Mouse (Mus musculus): Measurements from ENCODE around the gene Sorcs3.

Gene Sorcs3

DNA sequence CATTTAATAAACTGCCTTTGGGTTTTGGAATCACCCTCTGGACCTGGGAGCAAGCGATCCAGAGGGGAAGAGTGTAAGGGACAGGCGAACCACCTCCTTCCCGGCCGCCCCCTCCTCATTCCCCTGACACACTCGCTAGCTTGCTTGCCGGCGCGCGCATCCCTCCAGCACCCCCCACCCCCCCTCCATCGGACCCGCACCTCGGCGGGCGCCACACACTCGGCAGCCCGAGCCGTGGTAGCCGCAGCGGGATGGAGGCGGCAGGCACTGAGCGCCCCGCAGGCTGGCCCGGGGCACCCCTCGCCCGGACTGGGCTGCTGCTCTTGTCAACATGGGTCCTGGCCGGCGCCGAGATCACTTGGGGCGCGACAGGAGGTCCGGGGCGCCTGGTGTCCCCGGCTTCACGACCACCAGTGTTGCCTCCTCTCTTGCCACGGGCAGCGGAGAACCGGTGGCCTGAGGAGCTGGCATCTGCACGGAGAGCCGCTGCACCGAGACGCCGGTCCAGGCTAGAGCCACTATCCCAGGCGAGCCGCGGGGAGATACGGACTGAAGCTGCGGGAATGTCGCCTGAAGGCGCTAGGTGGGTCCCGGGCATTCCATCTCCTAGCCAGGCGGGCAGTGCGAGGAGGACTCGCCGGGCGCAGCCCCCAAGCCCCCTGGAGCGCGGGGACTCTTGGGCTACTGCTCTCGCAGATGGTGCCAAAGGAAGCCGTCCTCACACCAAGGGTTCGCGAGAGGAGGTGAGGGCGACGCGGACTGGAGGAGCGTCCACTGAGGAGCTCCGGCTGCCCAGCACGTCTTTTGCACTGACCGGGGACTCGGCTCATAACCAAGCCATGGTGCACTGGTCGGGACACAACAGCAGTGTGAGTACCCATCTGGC is at the start of gene Sorcs3:
Gene Sorcs3 (plus strand): TSS at position 97 of the 886 bp plus-strand sequence.
- no peak for DNase-seq (ENCODE audit: low spot score in 2 of 2)

DNA sequence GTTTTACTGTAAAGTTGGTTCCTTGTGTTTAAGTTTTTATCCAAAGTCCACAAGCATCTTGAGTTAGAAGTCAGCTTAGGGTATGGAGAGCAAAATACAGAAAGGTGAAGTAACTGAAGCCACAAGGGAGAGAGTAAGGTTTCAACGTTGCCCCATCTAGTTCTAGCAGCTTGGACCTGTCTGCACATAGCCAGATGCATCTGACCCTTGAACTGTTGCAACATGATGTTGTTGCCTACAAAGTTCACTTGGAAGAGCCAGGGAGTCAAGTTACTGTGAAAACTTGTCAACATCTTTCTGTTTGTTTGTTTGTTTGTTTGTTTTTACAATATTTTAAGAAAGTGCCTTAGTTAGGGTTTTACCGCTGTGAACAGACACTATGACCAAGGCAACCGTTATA is 40.5 kb upstream of the Sorcs3 start:
- DNase-seq (ENCODE audit: low spot score in 2 of 2): no peak

DNA sequence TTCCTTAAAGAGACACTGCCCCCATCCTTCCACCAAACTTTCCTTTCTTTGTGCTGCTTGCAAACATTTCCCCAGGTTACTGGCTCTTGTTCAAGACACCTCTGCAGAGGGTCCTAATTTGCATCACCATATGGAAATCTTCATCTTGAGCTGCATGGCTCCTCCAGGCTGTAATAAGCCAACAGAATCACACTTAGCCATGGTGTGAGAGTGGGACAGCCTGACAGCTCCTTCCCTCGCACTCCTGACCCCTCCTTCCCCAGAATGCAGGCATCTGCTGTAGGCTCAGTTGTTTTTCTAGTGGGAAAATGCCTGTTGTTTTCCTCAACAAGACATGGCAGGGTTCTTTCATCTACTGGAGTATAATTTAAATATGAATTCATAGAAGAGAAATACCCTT is 38.7 kb upstream of the Sorcs3 start:
- DNase-seq (ENCODE audit: low spot score in 2 of 2): no peak

DNA sequence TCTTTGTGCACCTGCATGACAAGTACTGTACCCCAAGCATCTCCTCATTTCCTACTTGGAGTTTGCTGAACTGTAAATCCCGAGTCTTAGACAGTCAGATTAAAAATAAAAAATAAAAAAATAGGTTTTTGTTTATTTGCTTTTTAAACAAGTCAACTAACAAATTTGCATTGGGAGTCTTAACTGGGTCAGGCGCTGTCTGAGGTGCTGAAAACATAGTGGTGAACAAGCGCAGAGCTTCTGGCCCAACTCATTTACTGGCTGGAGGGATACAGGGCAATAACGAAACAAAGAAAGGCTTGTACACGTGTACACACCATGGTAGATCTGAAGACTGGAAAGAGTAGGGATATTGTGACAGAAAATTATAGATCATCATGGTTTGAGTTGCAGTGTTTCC is 37.5 kb upstream of the Sorcs3 start:
- no peak for DNase-seq (ENCODE audit: low spot score in 2 of 2)

DNA sequence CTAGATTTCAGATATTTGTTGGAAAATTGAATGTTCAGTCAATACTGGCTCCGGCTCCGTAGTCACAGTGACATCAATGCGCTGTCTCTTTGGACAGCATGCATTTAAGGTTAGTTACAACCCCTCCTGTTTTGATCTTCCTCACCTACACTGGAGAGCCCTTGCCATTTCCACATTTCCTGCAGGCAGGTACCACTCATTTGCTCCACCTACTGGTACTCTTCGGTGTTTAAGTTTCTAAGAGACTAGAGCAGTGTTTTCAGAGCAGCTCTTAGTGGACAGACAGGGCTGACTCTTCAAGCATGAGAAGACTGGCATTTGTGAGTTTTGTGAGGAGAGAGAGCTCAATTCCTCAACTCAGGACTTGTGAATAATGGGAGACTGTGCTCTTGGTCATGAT is 31.1 kb upstream of the Sorcs3 start:
- no peak for DNase-seq (ENCODE audit: low spot score in 2 of 2)

DNA sequence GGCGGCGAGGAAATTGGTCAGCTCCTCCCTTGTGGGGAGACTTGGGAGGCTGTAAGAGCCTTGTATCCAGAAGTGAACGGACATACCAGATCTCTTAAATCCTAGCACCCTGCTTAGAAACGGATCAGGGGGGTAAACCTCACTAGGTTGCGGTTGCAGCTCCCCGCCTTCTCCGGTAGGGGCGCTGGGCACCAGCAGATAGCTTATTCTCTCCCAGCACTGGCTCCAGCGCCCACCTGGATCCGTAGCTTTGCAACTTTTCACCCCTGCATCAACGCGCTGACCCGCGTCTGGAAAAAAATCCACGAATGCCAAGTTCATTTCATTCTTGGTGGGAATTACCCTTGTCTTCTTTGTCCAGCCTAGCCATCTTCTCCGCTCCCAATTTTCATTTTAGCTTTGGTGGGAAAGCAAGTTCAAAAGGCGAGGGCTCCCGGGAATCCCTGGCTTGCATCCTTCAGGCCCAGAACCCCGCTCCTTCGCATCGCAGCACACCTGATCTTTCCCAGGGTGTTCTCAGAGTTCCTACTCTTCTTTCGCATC is 1.8 kb upstream of the Sorcs3 start:
- DNase-seq (ENCODE audit: low spot score in 2 of 2): peak in 1 of 2 experiments; percentile 66

DNA sequence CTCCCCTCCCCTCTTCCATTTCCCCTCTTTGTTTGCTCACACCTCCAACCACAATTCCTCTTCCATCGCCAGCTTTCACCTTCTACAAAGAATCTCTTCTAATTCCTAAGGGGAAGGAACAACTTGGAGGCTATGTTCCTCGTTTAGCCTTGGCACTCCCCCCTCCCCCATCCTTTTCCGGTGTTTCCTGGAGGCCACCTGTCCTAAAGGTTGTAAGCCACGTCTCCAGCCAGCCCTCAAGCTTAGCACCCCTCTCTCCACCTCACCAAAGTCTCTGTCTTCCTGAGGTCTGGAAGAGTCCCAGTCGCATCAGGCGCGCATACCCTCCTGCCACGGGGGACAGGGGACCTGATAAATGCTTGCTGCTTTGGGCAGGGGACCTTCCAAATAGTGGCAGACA is 1.3 kb upstream of the Sorcs3 start:
- no peak for DNase-seq (ENCODE audit: low spot score in 2 of 2)

DNA sequence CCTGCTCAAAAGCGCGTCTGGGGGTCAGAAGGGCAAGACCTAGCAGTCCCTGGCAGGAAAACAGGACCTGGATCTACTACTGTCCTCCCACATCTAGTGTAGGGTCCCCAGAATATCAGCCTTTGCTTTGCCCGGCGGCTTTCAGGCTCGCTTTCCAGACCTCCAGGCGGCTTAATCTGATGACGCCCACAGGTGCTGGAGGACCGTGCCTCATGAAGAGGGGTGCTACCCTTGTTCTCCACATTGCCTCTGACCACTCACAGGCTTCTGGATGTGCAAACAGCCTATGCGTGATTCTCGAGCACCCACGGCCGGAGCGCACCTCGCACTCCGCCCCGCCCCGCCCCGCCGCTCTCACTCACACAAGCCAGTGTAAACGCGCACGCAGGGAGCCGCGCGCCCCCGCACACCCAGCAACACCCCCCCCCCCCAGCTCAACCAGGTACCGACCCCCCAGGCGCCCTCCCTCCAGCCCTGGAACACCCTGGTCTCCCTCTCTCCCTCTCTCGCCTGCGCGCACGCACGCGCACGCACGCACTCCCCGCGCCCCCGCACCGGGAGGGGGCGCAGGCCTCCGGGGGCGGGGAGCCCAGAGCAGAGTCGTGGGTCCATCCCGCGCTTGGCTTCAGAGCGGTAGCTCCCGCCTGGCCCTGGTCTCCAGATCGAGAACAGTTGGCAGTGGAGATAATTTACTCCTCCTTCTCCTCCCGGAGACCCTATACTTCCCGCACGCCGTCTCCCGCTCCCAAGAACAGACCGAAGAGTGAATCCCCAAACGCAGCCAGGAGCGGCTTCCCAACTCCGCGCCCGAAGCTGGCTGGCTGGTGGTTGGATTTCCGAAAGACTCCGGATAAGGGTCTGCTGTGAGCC is 698 bp upstream of the Sorcs3 start:
- no peak for DNase-seq (ENCODE audit: low spot score in 2 of 2)

DNA sequence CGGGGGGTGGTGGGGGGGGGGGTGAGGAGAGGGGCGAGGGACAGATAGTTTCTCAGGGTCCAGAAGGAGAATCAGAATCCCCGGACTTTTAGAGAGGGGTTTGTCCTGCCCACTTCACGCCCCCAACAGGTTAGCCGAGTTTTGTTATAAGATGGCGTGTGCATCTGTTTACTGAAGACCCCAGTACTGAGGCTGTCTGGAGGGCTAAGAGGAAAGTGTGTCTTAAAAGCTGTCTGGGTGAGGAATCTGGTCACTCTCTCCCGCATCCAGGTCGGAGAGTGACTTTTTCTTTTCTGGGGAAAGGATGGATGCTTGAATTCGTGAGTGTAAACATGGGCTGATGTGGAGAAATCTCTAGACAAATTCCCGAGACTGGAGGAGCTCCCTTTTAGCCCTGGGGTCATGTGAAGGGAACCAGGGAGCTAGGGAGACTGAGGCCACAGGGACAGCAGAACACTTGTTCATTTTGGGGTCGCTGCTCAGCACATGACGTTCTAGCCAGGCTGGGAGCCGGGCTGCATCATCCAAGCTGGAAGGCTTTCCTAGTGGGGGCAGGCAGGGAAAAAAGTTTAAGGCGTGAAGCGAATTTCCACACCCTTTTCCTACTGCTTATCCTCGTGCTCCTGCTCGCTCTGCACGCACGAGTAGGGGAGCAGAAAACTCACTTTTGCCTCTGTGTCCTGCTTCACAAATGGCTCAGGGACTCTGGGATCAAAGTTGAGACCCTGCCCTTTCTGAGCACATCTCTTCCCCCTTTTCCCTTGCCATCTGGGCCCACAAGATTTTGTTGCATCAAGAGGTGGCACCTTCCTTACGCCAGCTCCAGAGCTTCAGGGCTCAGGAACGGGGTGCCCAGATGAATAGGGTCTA is 1.3 kb downstream of the Sorcs3 start:
- DNase-seq (ENCODE audit: low spot score in 2 of 2): no peak

DNA sequence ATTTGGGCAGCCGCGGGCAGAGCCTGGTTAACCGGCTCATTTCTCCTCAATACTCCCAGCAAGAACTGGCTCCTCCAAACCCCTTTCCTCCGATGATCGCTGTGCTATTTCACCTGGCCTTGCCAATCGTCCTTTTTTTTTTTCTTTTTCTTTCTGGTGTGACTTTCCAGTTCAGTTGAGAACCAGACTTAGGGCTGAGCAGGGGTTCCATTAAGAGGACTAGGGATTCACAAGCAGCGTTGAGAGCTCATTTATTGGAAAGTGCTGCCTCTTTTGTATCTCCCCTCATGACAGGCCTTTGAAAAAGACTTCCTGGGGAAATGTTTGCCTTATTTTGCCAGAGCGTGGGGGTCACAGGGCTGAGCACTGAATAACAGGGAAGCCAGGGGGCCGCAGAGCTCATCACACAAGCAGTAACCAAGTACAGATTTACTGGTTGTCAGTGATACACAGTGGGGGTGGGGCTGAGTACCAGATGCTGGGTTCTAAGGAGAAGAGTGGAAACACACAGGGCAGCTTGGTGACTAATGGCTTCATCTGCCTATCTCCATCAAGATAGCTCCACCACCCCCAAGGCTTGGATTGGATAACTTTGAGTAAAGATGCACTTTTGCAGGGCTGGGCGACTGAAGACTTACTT is 2.0 kb downstream of the Sorcs3 start:
- no peak for DNase-seq (ENCODE audit: low spot score in 2 of 2)

DNA sequence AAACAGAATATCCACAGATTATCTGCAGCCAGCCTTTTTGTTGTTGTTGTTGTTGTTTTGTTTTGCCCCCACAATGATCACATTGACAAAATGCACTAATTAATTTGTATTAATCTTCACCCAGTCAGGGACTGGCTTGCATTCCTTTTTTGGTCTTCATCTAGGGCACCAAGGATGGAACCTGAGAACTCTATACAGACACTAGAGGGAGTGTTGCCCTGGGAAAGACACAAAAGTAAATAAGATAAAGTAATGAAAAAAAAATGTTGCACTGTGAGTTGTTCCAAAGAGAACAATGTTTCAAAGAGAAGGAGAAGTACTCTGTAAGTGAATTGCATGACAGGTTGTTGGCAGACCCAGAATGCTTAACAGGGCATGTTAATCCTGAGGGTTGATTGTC is 9.6 kb downstream of the Sorcs3 start:
- no peak for DNase-seq (ENCODE audit: low spot score in 2 of 2)

DNA sequence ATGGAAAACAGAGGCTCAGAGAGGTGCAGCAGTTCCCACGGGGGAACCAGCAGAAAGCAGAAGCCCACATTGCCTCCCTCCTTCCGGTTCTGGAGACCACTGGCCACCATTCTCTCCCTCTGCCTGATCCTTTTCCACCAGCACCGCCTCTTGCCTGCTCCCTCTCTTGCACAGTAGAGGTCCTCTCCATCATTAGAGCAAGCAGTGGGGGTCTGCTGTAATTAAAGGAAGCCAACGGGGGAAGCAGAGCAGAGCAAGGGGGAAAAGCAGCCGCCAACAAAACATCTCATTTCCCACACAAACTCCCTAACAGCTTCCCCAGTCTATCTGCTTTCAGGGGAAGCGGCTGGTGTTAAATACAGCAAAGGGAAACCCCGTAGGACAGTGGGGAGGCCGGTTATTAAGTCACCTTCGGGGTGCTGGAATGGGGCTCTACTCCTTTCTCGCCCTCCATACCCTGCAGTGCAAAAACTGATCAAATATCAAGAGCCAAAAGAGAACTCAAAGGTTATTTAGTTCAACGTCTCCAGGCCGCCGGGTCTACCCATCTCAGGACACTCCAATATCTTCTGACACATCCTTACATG is 32.1 kb downstream of the Sorcs3 start:
- DNase-seq (ENCODE audit: low spot score in 2 of 2): no peak

DNA sequence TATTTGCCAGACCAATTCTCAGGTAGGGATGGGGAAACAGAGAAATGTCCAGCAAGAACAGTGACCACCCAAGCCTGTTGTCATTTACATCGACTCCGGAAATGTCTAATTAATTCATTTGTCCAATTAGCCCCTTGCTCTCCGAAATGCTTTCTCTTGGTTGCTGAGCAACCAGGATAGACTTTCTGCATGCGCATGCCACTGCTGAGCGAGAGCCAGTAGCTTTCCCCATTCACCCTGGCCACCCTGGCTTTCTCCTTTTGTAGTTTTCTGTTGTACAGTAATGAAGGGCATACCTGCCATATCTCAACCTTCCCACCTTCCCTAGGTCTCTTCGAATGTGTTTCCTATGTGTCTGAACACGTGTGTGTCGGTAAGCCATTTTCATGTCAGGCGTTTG is 32.6 kb downstream of the Sorcs3 start:
- no peak for DNase-seq (ENCODE audit: low spot score in 2 of 2)

DNA sequence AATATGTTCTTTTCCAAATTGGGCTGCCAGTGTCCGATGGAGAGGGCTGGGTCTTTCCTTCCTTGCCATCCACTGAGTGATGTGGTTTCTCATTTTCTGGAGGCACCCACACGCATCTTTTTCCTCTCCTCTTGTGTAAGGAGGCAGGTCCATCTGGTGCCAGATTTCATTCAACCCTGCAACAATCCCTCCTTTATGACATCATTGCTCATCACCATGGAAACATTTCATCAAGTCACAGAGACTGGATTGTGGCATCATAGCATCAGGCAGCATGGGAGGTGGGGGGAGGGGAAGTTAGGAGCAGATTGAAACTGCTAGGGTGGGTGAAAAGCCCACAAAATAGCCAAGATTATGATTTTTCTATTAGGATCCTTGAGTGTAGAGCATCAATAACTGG is 35.1 kb downstream of the Sorcs3 start:
- no peak for DNase-seq (ENCODE audit: low spot score in 2 of 2)

DNA sequence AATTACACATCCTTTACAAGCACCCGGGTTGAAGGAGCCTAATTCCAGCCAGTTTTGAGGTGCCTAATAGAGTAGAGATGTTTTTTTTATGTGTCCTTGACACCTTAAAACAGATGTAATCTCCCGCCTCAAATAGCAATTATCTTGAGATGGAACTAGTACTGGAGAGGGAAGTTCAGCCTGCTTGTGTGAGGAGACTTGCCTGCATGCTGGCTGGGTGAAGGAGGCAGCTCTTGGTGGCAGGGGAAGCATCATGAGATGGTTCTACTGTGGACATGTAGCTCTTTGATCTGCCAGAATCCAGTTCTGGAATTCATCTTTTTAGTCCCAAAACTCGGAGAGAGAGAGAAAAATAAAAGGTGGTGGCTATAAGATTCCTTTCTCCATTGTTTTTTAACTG is 38.2 kb downstream of the Sorcs3 start:
- DNase-seq (ENCODE audit: low spot score in 2 of 2): no peak

DNA sequence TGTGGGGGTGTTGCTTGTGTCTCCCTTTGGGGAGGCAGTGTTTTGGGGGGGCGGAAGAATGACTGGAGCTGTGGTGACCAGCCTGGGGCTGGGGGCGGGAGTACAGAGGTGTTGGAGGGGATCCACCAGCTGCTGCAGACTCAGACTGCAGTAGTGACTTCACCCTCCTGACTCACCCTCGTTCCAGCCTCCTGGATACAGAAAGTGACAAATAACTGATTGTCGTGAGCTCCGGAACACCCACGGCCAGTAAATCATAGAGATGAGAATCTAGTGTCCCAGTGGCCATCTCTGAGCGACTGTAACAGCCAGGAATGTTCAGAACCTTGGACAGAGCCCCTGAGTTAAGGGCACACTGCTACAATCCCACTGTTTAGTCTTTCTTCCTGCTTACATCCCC is 53.4 kb downstream of the Sorcs3 start:
- DNase-seq (ENCODE audit: low spot score in 2 of 2): no peak

DNA sequence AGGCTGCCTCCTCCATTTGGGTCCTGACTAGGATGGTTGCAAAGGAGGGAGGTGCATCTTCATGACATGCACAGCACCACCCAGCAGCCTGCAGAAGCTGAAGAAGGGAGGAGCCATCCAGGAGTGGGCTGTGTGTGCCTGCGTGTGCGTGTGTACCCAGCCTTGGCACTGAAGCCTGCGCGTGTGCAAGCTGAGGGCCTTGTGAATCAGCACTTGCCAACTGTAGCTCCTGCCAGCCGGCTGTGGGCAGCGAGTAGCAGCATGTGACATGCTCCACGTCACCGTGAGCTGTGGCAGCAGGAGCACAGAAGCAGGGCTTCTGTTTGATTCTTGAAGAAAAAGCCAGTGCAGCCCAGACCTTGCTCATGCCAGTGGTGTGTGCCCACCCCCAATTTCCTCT is 54.8 kb downstream of the Sorcs3 start:
- no peak for DNase-seq (ENCODE audit: low spot score in 2 of 2)

DNA sequence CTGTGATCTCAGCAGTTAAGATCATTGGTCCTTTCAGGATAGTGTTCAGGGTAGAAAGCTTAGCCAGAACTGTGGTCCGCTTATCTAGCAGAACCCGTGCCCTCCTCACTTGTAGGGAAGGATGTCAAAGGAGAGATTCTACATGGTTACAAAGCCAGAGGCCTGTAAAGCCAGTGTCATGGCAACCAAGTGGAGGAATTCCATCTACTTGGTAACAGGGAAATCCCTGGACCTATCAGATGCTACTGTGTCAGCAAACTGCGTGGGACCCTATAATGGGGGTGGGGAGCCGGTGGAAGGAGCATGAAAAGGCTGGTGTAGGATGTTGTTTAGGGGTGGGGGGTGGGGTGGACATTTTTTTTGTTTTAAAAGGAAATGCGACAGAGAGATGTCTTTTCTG is 57.9 kb downstream of the Sorcs3 start:
- DNase-seq (ENCODE audit: low spot score in 2 of 2): no peak

DNA sequence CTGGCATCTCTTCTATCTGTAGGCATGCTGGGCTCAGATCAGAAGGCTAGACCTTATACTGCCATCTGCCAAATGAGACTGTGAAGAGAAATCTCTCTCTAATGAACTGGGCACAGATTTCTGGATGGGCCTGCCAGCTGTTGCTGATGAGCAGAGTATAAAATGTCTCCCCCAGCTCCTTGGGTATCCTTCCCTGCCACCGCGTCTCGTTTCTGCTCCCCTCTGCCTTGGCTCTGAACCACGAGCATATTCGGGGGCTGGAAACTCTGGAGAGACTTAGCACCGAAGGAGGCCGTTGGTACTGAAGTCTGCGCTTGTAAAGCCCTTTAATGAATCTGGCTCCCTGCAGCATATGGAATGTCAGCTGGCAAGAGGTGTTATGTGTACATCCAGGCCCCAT is 74.4 kb downstream of the Sorcs3 start:
- DNase-seq (ENCODE audit: low spot score in 2 of 2): no peak

DNA sequence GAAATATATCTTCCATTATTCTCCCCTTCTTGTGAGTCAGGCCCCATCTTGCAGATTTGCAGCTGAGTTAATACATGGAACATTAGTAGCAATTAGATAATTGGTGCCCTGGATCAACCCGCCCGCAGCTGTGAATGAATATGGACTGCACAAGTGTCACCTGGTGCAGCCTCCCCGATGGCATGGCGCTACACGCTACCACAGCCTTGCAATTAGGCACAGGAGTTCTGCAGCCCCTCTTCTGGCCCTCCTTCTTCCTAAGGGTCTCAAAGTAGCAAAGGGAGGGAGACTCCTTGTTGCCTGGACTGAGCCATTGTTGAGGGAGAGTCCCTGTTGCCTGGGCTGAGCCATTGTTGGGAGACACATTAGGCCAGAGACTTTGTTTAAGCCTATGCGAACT is 76.4 kb downstream of the Sorcs3 start:
- no peak for DNase-seq (ENCODE audit: low spot score in 2 of 2)

DNA sequence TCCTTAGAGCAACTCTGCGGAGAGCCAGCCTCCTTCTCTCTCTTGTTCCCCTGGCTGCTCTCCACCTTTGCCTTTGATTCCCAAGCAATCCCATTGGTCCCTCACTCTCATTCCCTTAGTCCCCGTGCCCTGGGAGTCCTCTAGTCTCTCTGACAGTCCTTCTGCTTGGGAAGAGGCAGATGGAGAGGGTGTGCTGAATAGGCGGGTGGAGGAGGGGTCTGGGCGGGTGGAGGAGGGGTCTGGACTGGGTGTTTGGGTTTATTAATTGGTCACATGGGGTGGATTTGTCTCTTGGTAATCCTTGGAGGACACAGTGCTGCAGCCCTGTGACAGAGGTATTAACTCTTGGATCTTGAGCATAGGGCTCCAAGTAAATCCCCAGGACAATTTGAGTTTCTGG is 77.4 kb downstream of the Sorcs3 start:
- DNase-seq (ENCODE audit: low spot score in 2 of 2): no peak

Measured in urinary bladder, postnatal 4 days (tissue).